Mouse (Mus musculus) urinary bladder, postnatal 36 days (tissue): ENCODE results near the gene Trio.
A peak's percentile ranks its signal among the peaks of the same experiment; 100 is the strongest.
"Not testable (repeated sequence)": the region's sequence is repeated elsewhere in the genome, so short reads cannot be mapped to it uniquely, and the experiment has no call there.

ENCODE experiments used
- DNase-seq, 2 experiments: peaks; one replicate each; pipeline ENCODE4 v3.0.0; 2022; ENCODE audit warnings: low spot score in 2 of 2, mixed read lengths in 1 of 2

The Trio gene

GRCm38 (mm10) chr15:27723746-27724145 is 301.9 kb downstream of the Trio start:
- no peak for DNase-seq

DNA sequence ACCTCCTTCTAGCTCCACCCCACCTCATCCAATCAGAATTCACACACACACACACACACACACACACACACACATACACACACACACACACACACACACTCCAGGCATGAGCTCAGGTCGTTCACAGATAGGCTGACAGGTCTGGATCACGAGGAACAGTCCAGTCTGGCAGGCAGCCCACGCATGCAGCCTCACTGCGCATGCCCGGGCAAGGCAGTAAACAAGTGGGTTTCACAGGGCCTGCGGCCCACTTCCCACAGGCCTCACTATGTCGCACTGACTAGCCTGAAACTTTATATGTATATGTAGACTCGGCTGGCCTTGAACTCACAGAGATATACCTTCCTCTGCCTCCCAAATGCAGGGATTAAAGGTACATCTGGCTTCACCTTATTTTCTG is 305.4 kb downstream of the Trio start:
- not testable (repeated sequence) for DNase-seq

- no peak for DNase-seq
These were observed 307.0 kb downstream of the Trio start for GRCm38 (mm10) chr15:27718668-27719067.

- peak in 1 of 2 experiments; percentile 13 for DNase-seq
These were observed 310.3 kb downstream of the Trio start for GRCm38 (mm10) chr15:27715331-27715730.

- DNase-seq = peak; percentile 36 to 66
These were observed 314.9 kb downstream of the Trio start for GRCm38 (mm10) chr15:27710698-27711097.

- no peak for DNase-seq
These were observed 316.6 kb downstream of the Trio start for GRCm38 (mm10) chr15:27708968-27709612.

DNA sequence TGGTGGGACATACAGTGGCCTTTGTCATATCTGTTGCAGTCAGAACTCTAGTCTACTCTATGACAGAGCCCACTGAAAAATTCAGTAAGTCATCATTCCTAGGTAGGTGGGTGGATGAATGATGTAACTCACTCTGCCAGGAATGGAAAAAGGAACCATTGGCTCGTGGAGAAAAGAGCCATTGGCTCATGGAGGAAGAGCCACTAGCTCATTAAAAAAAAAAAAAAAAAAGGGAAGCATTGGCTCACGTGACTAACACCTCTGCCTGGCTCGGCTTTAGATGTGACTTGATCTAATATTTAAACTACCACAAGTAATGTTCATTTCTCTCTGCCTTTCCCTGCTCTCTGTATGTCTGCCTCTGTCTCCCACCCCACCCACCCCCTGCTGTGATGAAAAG is 317.1 kb downstream of the Trio start:
- no peak for DNase-seq

DNA sequence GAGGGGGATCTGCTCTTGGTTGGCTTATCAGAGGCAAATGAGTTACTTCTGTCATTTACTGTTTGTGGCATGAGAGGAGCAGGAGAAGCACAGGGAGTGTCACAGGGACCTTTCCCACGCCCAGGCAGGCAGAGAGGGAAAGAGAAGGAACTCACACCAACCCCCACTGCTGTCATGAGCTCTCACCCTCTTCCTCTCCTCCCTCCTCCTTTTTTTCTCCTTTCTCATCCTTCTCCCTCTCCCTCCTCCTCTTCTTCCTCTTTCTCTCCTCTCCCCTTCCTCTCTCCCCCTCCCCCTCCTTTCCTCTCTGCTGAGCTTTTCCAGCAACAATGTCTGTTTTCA is 322.7 kb downstream of the Trio start:
- DNase-seq = no peak

DNA sequence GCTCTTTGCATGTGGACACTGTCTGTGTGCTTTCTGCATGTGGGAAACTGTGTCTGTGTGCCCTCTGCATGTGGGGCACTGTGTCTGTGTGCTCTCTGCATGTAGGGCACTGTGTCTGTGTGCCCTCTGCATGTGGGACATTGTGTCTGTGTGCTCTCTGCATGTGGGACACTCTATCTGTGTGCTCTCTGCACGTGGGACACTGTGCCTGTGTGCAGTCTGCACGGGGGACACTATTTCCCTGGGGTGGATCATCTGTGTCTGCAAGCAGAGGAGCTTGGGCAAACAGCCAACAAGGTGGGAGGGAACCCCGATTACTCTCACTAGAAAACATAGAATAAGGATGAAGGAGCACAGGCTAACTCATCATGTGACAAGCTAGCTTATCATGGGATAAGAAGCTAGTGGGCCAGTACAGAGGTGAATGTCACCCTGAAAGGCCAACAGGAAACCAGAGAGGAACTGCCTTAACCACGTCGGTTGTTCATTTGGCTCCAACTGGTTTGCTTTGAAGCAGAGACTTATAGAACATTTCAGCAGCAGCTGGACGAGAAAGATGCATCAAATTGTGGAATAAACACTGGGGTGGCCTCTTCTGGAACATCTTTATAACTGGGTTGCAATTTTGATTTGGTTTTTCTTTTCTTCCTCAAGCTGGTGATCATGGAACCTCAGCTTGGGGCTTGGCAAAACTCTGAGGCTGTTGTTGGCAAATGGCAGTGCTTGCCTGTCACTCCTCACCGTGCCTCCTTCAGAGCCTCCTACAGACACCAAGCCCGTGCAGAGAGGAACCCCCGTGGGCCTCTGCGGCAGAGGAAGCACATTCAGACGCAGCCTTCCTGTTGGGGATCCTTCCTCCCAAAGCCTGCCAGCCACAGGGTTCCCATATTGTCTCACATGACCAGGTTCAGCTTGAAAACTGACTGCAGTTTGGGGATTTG is 323.3 kb downstream of the Trio start:
- no peak for DNase-seq

DNA sequence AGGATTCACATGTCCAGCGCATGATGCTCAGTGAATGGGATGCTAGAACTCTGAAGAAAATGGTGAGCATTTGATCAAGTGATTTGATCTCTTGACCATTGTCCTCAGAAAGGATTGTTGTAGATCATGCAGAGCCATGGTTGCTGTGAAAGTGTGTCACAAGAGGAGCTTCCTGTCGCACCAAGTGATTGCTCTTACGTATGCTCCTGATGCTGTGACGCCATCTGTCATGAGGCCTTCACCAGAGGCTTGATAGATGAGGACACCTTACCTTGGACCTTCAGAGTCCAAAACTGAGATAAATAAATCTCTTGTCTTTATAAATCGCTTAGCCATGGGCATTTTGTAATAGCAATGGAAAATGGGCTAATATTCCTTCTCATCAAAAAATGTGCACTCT is 328.0 kb downstream of the Trio start:
- no peak for DNase-seq

DNA sequence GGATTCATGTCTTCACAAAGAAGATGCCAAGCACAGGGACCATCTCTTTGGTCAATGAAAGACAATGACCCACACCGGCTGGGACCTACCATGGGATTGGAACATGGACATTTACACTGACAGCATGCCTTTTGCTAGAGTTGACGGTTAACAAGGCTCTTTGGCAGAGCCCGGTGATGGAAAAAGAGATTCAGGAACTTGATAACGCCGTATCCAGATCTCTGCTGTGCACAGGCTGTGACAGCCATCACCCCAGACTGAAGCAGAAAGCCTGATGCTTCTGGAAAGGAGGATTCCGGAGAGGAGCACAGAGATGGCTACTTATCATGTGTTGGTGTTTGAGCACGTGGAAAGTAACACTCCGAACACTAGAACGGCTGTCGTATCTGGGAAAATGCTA is 332.4 kb downstream of the Trio start:
- no peak for DNase-seq

- no peak for DNase-seq
These were observed 333.5 kb downstream of the Trio start for GRCm38 (mm10) chr15:27692161-27692560.

- DNase-seq = no peak
These were observed 334.4 kb downstream of the Trio start for GRCm38 (mm10) chr15:27691213-27691612.

- no peak for DNase-seq
These were observed 337.5 kb downstream of the Trio start for GRCm38 (mm10) chr15:27688041-27688651.

- DNase-seq = no peak
These were observed 340.8 kb downstream of the Trio start for GRCm38 (mm10) chr15:27684813-27685212.

DNA sequence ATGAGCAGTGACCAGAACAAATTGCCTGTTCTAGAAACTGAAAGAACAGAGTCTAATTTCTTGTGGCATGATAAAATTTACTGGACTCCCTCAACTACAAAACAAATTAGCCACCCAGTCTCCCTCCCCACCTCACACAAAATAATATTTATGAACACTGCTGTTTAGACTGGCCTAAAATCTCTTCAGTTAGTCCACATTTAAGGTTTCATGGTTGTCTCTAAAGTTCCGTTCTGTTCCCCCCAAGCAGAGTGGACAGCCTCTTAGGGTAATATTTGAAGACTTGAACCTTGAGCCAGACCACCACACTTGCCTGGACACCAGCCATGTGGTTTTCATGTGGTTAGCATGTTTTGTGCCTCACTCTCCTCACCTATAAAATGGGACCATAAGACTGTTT is 342.4 kb downstream of the Trio start:
- DNase-seq = no peak

DNA sequence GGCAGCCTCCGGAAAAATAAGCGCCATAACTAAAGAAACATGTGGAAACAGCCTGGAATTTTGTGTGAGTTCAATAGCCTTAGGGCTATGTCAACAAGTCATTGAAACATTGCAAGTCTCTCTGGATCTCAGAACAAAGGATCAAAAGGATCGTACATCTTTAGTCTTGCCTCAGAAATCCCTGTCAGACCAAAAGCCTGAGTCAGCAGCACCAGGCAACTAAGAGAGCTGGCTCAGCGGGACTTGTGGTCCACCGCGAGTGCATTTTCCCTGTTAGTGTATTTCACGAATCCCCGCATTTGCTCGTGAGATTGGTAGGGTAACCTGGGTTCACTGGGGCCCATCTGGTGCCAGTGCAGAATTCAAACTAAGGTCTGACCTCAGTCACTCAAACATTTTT is 343.0 kb downstream of the Trio start:
- no peak for DNase-seq

- peak; percentile 95 for DNase-seq
These were observed 344.0 kb downstream of the Trio start, which contains the start of gene Otulinl for GRCm38 (mm10) chr15:27681419-27682187. Gene Otulinl (minus strand): TSS chr15:27681579.

- DNase-seq = no peak
These were observed 344.7 kb downstream of the Trio start for GRCm38 (mm10) chr15:27680997-27681396.
